Mouse (Mus musculus): Measurements from ENCODE around the gene Naa15.

- TF ChIP-seq CTCF (conservative IDR thresholded peaks at IDR 0.05; ENCODE audit: low read length) (no peak), NANOG (IDR thresholded peaks at IDR 0.05; ENCODE audit: borderline replicate concordance, low read length) (no peak)
Measured at GRCm38 (mm10) chr3:51505465-51505864, 90.5 kb downstream of the Naa15 start.

Data from E14TG2a.4 (cell line).